Mouse (Mus musculus): ENCODE measurements around the gene D130043K22Rik. TPM values are rescaled to one million over a fixed set of nuclear protein-coding genes. Genes with fewer than 3 reads are reported as not detected.
"Not testable (repeated sequence)": the region's sequence is repeated elsewhere in the genome, so short reads cannot be mapped to it uniquely, and the experiment has no call there.

Gene D130043K22Rik
- polyA plus RNA-seq, 1 experiment from 2014 or later = 0.64 TPM

DNA sequence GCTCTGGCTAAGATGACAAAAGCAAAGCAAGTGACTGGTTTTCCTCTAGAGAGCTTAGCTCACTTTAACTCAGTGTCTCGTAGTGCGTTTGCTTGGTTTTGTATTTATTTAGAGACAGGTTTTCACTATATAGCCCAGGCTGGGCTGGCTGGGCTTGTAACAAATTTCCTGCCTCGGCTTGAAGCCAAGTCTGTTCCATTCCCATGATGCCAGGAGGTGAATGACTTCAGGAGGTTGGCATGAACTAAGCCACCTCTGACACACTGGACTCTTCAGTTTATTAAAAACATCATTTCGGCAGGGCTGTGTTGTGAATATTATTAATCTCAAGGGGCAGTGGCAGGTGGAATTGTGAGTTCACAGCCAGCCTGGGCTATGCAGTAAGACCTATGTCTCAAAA lies 19.3 kb upstream of the D130043K22Rik start:
- H3K9ac ChIP-seq (replicated peaks; ENCODE audit: low read depth, low read length) = no peak overlapping the region
- 81% methylated on average over 4 of the region's 4 CpGs for WGBS
- no peaks in the 10 kb centered on the region for H3K4me1 ChIP-seq (ENCODE audit: control insufficient read depth, insufficient read depth, low read length)
- H3K4me3 ChIP-seq (ENCODE audit: low read depth, low read length) = no peak overlapping the region
- no peaks in the 10 kb centered on the region for H3K9me3 ChIP-seq (ENCODE audit: control insufficient read depth, low read depth, low read length)
- no peaks in the 10 kb centered on the region for H3K27me3 ChIP-seq (ENCODE audit: control insufficient read depth, insufficient read depth, low read length)
- no peak for ATAC-seq (ENCODE audit: insufficient number of reproducible peaks, insufficient read depth, low FRiP score, low read depth)
- H3K27ac ChIP-seq (ENCODE audit: low read length) = no peak overlapping the region
- no peaks in the 10 kb centered on the region for H3K36me3 ChIP-seq (ENCODE audit: control insufficient read depth, insufficient read depth, low read length)
- no peak overlapping the region for H3K4me2 ChIP-seq (replicated peaks; ENCODE audit: low read depth, low read length)

DNA sequence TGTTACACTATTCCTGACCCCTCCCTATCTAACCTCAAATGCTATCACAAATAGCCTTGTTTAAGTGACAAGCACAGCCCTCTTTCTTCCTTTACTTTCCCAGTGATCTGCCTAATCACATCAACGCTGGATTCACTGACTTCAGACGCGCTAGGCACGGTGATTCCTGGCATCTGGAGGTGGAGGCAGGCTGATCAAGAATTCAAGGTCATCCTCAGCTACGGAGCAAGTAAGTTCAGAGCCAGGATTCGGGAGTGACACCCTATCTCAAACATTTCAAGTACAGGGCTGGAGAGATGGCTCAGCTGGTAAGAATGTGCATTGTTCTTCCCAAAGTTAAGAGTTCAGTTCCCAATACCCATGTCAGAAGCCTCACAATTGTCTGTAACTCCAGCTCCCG lies 18.8 kb upstream of the D130043K22Rik start:
- H3K4me2 ChIP-seq (replicated peaks; ENCODE audit: low read depth, low read length) = no peak overlapping the region
- H3K27ac ChIP-seq (ENCODE audit: low read length) = no peak overlapping the region
- H3K9ac ChIP-seq (replicated peaks; ENCODE audit: low read depth, low read length) = no peak overlapping the region
- WGBS = 78% methylated on average over 7 of the region's 7 CpGs
- H3K27me3 ChIP-seq (ENCODE audit: control insufficient read depth, insufficient read depth, low read length) = no peaks in the 10 kb centered on the region
- no peaks in the 10 kb centered on the region for H3K4me1 ChIP-seq (ENCODE audit: control insufficient read depth, insufficient read depth, low read length)
- no peaks in the 10 kb centered on the region for H3K36me3 ChIP-seq (ENCODE audit: control insufficient read depth, insufficient read depth, low read length)
- H3K4me3 ChIP-seq (ENCODE audit: low read depth, low read length) = no peak overlapping the region
- no peaks in the 10 kb centered on the region for H3K9me3 ChIP-seq (ENCODE audit: control insufficient read depth, low read depth, low read length)
- ATAC-seq (ENCODE audit: insufficient number of reproducible peaks, insufficient read depth, low FRiP score, low read depth) = no peak

GRCm38 (mm10) chr13:24830756-24831352 lies 14.1 kb upstream of the D130043K22Rik start:
- H3K9me3 ChIP-seq (ENCODE audit: control insufficient read depth, low read depth, low read length) = no peaks in the 10 kb centered on the region
- no peaks in the 10 kb centered on the region for H3K36me3 ChIP-seq (ENCODE audit: control insufficient read depth, insufficient read depth, low read length)
- ATAC-seq (ENCODE audit: insufficient number of reproducible peaks, insufficient read depth, low FRiP score, low read depth) = no peak
- H3K4me2 ChIP-seq (replicated peaks; ENCODE audit: low read depth, low read length) = peak overlapping the region; percentile 57
- peak overlapping the region; percentile 76 for H3K4me3 ChIP-seq (ENCODE audit: low read depth, low read length)
- H3K27ac ChIP-seq (ENCODE audit: low read length) = peak overlapping the region; percentile 35; the same call in 1 of the 2 replicates
- H3K9ac ChIP-seq (replicated peaks; ENCODE audit: low read depth, low read length) = peak overlapping the region; percentile 94
- 2% methylated on average over 20 of the region's 20 CpGs for WGBS
- no peaks in the 10 kb centered on the region for H3K27me3 ChIP-seq (ENCODE audit: control insufficient read depth, insufficient read depth, low read length)
- H3K4me1 ChIP-seq (ENCODE audit: control insufficient read depth, insufficient read depth, low read length) = peaks cover 18% of the 10 kb centered on the region

GRCm38 (mm10) chr13:24831353-24832130 lies 13.4 kb upstream of the D130043K22Rik start, which contains the start of the genes Acot13 and Tdp2:
Gene Acot13, minus strand, starts transcription at chr13:24831540.
Gene Tdp2, plus strand, starts transcription at chr13:24831679.
- Histone ChIP-seq H3K9ac (replicated peaks; ENCODE audit: low read depth, low read length) (peak within 1 kb of the TSS; percentile 94), H3K36me3 (ENCODE audit: control insufficient read depth, insufficient read depth, low read length) (no peaks in the 10 kb centered on the region), H3K4me1 (ENCODE audit: control insufficient read depth, insufficient read depth, low read length) (peaks cover 18% of the 10 kb centered on the region), H3K27me3 (ENCODE audit: control insufficient read depth, insufficient read depth, low read length) (no peaks in the 10 kb centered on the region), H3K4me3 (ENCODE audit: low read depth, low read length) (peak within 1 kb of the TSS; percentile 76), H3K9me3 (ENCODE audit: control insufficient read depth, low read depth, low read length) (no peaks in the 10 kb centered on the region), H3K27ac (ENCODE audit: low read length) (peak within 1 kb of the TSS; percentile 94), H3K4me2 (replicated peaks; ENCODE audit: low read depth, low read length) (peak within 1 kb of the TSS; percentile 74)
- WGBS = under 1% methylated on average over 87 of the region's 90 CpGs
- ATAC-seq (ENCODE audit: insufficient number of reproducible peaks, insufficient read depth, low FRiP score, low read depth) = peak; percentile 97

GRCm38 (mm10) chr13:24832131-24832810 lies 12.7 kb upstream of the D130043K22Rik start:
- H3K9ac ChIP-seq (replicated peaks; ENCODE audit: low read depth, low read length) = peak overlapping the region; percentile 94
- H3K4me3 ChIP-seq (ENCODE audit: low read depth, low read length) = peak overlapping the region; percentile 76
- H3K36me3 ChIP-seq (ENCODE audit: control insufficient read depth, insufficient read depth, low read length) = no peaks in the 10 kb centered on the region; the same call in 1 of the 2 replicates
- H3K9me3 ChIP-seq (ENCODE audit: control insufficient read depth, low read depth, low read length) = no peaks in the 10 kb centered on the region
- H3K27ac ChIP-seq (ENCODE audit: low read length) = peak overlapping the region; percentile 94
- ATAC-seq (ENCODE audit: insufficient number of reproducible peaks, insufficient read depth, low FRiP score, low read depth) = no peak
- peak overlapping the region; percentile 74 for H3K4me2 ChIP-seq (replicated peaks; ENCODE audit: low read depth, low read length)
- peaks cover 18% of the 10 kb centered on the region for H3K4me1 ChIP-seq (ENCODE audit: control insufficient read depth, insufficient read depth, low read length)
- no peaks in the 10 kb centered on the region for H3K27me3 ChIP-seq (ENCODE audit: control insufficient read depth, insufficient read depth, low read length)
- WGBS = 2% methylated on average over 21 of the region's 21 CpGs

- whole genome bisulfite sequencing = 20% methylated on average over 2 of the region's 2 CpGs
- Histone ChIP-seq H3K4me1 (ENCODE audit: control insufficient read depth, insufficient read depth, low read length) (peaks cover 18% of the 10 kb centered on the region), H3K9me3 (ENCODE audit: control insufficient read depth, low read depth, low read length) (no peaks in the 10 kb centered on the region), H3K36me3 (ENCODE audit: control insufficient read depth, insufficient read depth, low read length) (no peaks in the 10 kb centered on the region; the same call in 1 of the 2 replicates), H3K27ac (ENCODE audit: low read length) (no peak overlapping the region), H3K4me3 (ENCODE audit: low read depth, low read length) (peak overlapping the region; percentile 76), H3K9ac (replicated peaks; ENCODE audit: low read depth, low read length) (peak overlapping the region; percentile 94), H3K4me2 (replicated peaks; ENCODE audit: low read depth, low read length) (peak overlapping the region; percentile 74), H3K27me3 (ENCODE audit: control insufficient read depth, insufficient read depth, low read length) (no peaks in the 10 kb centered on the region)
- ATAC-seq (ENCODE audit: insufficient number of reproducible peaks, insufficient read depth, low FRiP score, low read depth) = no peak
Observed at GRCm38 (mm10) chr13:24832811-24833155, 12.2 kb upstream of the D130043K22Rik start.

- H3K27ac ChIP-seq (ENCODE audit: low read length); H3K4me2 ChIP-seq (replicated peaks; ENCODE audit: low read depth, low read length); H3K9me3 ChIP-seq (ENCODE audit: control insufficient read depth, low read depth, low read length); H3K4me3 ChIP-seq (ENCODE audit: low read depth, low read length); H3K27me3 ChIP-seq (ENCODE audit: control insufficient read depth, insufficient read depth, low read length); H3K9ac ChIP-seq (replicated peaks; ENCODE audit: low read depth, low read length); ATAC-seq (ENCODE audit: insufficient number of reproducible peaks, insufficient read depth, low FRiP score, low read depth): not testable (repeated sequence)
- H3K36me3 ChIP-seq (ENCODE audit: control insufficient read depth, insufficient read depth, low read length) = peaks cover 16% of the 10 kb centered on the region; the same call in 1 of the 2 replicates
- 94% methylated on average over 8 of the region's 8 CpGs for WGBS
- H3K4me1 ChIP-seq (ENCODE audit: control insufficient read depth, insufficient read depth, low read length) = peaks cover 14% of the 10 kb centered on the region
Observed at GRCm38 (mm10) chr13:24837765-24838164, 7.2 kb upstream of the D130043K22Rik start.

DNA sequence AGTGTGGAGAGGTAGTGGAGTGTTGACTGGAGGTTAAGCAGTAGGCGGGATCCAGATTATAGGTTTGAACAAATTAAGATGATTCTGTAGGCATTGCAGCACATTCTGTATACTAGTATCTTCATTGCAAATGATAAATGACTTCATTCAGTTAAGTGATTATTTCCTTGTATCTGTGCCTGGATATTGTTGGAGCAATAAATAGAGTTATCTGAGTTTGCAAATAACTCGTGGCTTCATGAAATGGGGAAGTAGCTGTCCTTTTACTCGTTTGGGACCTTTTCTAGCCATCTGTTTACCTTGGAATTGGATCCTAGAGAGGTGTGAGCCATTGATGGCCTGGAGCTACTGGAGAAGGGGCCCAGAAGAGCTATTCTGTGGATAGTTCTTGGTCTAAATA lies 5.1 kb upstream of the D130043K22Rik start:
- Histone ChIP-seq H3K27ac (ENCODE audit: low read length) (no peak overlapping the region), H3K4me2 (replicated peaks; ENCODE audit: low read depth, low read length) (no peak overlapping the region), H3K4me1 (ENCODE audit: control insufficient read depth, insufficient read depth, low read length) (peaks cover 2% of the 10 kb centered on the region; the same call in 1 of the 2 replicates), H3K36me3 (ENCODE audit: control insufficient read depth, insufficient read depth, low read length) (peaks cover 16% of the 10 kb centered on the region; the same call in 1 of the 2 replicates), H3K9me3 (ENCODE audit: control insufficient read depth, low read depth, low read length) (no peaks in the 10 kb centered on the region), H3K4me3 (ENCODE audit: low read depth, low read length) (no peak overlapping the region), H3K9ac (replicated peaks; ENCODE audit: low read depth, low read length) (no peak overlapping the region), H3K27me3 (ENCODE audit: control insufficient read depth, insufficient read depth, low read length) (no peaks in the 10 kb centered on the region)
- 74% methylated on average over 3 of the region's 3 CpGs for WGBS
- no peak for ATAC-seq (ENCODE audit: insufficient number of reproducible peaks, insufficient read depth, low FRiP score, low read depth)

All from stomach, embryonic 14.5 days (tissue).